Mouse (Mus musculus): Measurements from ENCODE around the gene Cym.

Cym gene

DNA sequence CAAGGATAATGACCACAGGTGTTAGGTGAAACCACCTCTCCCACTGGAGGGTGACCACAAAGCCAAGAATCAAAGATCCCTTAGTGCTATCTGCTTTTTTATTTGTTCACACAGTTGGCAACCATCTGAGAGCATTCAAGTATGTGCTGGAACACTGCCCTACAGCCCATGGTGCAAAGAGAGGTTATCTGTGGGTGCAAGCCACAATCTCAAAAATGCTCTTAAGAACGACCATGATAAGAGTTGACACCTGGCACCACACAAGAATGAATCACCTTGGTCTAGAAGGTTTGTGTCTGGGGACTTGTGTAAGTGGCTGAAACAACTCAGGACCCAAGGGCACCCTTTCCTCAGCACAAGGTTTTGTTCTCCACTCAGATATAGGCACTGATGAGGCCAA, 1.7 kb upstream of the Cym start:
- DNase-seq (ENCODE audit: low spot score): no peak

DNA sequence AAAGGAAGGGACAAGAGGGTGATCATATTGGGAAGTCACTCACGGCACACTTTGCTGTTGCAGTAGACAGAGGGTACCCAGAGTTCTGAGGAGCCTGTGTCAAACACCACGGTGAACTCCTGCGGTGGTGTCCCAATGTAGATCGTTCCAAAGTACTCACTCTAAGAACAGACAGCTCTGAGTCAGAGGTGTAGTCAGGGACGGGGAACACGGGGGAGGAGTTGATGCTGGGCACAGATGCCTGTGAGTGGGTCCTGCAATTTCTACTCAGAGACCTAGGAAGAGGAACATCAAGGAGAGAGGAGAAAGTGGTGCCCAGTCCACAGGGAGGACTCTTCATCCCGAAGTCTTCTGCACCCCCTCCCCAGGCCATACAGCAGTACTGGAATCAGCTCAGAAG, 3.0 kb downstream of the Cym start:
- DNase-seq (ENCODE audit: low spot score): no peak

DNA sequence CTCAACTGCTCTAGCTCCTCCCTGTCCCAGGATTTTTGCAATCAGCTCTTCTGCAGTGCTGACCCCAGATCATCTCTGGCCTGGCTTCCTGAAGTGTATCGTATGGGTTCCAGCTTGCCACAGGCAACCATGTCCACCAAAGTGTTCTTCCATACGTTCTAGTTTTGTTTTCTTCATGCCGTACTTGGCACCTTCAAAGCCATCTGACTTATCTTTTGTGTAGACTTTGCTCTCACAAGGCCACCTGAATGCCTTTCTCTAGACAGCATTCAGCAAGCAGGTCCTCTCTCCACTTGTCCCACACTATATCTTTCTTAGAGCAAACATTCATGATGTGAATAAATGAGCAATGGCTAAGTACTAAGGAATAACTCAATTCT, 4.4 kb downstream of the Cym start:
- no peak for DNase-seq (ENCODE audit: low spot score)

DNA sequence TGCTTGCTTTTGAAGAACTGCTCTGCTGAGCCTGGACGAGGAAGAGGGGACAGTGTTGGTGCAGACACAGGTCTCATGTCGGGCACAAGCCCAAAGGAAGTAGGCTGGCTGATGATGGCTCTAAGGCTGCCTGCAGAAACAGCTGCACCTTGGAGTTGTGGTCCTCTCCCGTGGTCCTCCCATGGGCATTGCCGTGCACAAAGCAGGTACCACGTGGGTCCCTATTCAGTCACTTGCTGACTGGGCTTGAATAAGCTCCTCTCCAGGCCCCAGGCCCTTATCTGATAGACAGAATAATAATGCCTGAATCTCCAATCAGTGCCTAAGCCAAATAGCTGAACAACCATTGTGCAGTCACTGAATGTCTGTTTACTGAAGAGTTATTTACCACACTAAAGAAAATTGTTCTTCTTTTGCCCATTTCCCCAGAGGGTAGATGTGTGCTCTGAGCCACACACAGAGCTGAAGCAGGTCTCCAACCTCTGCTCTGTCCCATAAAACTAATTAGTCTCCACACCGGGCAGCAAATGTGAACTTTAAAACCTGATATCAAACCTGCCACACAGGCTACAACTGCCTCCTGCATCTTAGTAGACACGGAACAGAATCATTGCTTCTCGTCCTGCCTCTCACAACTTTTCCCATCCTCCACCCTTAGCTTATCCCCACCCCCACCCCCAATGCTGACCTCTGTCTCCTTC, 5.0 kb downstream of the Cym start:
- DNase-seq (ENCODE audit: low spot score): no peak

DNA sequence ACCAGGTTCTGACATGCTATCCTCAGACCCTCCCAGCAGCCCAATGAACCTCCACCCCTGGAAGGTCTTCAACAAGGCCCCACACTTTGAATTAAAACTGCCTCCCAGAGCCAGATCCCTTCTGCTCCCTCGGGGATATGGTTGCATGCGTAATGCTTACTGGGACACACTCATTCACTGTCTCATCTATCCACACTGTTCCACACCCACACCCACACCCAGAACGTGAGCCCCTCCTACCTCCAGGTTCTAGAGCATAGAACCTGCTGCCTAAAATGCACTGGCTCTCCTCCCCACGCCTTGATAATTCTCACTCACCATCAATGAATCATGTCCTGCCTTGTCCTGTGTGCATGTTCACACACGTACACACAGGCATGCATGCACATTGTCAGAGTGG, 6.9 kb downstream of the Cym start:
- no peak for DNase-seq (ENCODE audit: low spot score)

DNA sequence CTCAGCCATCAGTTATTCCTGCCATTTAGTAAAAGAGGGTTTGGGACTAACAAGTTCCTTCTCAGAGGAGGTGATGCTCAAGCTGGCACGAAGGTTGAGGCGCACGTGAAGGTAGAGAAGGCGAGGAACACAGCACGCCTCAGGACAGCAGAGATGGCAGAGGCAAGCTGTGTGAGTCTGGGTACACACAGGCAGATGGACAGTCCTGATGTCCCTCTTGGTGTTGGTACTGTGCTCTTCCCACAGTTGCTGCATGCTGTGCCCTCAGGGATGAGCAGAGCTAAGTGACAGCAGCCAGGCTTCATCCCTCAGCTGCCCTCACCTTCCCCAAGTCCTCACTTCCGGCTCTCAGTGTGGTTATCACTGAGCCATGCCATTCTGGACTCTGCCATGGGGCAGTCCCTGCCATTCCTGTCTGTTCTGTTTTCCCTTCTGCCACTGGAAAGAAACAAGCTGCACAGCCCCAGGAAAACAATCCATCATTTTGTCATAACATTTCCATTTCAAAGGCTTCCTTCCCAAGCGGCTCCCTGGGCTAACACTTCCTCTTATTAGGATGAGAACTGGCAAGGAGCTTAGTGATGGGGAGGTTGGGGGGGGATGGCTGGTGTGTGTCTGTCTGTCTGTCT, 13.8 kb downstream of the Cym start:
- DNase-seq (ENCODE audit: low spot score): no peak

DNA sequence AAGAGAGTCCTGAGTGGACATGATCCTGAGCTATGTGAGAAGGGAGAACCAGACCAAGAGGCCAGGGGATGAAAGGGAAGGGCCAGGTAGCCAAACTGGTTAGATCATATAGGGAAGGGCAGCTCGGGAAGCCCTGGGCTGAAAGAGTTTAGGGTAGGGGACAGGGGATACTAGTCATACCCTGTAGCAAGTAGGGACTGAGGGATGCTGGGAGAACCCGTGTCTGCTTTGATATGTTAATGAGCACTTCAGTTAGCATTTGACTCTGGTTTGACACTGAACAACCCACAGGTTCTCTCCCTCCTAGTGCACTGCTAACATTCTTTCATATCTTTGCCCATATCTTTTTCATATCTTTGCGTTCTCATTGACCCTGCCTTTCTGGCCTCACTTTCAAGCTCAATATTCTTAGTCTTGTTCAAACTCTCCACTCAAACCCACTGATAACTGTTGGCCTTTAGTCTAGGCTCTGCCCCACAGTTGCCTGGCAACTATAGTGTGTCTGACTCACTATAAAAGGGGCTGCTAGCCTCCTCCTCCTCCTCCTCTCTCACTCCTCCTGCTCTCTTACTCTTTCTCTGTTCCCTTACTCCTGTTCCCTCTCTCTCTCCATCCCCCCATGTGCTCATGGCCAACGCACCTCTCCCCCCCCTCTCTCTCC, 14.9 kb downstream of the Cym start:
- no peak for DNase-seq (ENCODE audit: low spot score)

DNA sequence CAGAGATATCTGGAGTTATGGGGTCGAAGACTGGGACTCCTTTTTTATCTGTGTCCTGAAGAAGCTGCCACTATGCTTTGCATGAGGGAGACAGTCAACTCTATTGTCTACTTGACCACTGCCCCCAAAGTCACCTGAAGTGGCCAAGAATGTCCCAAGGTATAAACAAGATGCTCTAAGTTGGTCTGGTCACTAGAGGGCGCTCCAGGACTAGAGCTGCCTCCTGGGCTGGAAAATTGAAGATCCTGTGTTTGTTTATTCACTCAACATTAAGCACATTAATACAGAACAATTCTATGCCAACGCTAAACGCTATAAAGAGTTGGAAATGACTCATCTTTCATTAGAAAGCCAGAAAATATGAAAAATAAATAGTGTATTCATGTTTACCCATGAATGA, 15.5 kb downstream of the Cym start:
- DNase-seq (ENCODE audit: low spot score): peak; percentile 73

DNA sequence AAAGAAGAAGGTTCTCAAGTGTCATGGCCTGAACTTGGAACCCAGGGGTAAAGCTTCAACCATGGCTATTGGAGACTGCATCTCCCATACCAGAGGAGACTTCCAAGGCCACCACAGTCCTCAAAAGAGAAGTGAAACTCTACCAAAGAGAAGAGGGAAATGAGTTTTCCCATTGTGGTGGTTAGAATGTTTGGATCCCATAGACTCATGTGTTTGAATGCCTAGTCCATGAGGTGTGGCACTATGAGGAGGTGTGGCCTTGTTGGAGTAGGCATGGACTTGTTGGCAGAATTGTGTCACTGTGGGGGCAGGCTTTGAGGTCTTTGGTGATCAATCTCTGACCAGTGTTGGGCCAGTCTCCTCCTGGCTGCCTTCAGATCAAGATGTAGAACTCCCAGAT, 16.4 kb downstream of the Cym start:
- DNase-seq (ENCODE audit: low spot score): no peak

DNA sequence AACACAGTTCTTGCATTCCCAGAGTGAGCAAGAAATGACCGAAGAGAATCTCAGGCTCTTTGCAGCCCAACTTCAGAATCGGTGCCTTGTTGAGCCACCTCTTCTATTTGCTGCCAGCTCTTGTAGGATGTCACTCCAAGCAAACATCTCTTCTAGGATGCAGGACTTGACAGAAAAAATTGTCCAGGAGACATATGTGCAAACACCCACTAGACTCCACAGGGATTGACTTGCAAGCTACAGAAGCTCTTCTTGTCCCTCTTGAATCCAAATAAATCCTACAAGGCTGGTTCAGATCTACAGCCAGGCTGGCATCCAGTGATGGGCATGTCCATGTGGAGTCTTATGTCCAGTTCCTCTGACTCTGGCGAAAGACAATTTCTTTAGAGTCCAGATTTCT, 17.1 kb downstream of the Cym start:
- DNase-seq (ENCODE audit: low spot score): no peak

DNA sequence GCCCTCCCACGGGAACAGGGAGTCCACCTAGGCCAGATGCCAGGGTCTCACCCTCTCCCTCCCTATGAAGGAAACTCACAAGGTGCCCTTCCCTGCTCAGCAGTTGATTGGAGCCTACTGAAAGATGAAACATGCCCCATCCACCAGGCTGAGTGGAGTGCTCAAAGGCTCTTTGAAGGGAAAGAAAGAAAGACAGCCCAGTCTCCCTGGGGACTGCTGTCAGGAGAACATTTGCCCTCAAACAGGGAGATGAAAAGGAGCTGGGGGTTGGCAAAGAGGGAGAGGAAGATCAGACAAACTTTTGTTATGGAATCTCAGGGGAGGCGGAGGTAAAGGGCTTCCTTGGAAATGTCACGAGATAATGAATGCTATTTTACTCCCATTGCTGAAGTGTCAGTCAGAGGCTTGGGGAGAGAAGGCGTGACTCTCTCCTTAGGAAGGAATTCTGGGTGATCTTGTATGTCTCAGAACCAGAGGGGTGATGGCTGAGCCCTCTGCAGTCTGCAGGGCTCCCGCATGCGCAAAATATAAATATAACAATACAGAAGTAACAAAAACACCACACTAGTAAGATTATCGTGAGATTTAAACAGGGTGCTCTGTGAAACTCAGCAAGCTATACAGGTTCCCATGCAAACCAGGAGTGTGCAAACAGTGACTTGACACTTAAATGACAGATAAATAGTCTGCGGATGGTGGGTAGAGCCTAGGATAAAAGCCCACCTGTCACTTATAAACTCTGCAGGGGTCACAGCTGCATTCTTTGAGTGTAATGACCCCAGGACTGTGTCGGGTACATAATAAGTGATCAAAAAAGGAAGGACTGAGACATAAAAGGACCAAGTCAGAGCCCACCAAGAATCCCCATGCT, 20.0 kb downstream of the Cym start:
- no peak for DNase-seq (ENCODE audit: low spot score)

DNA sequence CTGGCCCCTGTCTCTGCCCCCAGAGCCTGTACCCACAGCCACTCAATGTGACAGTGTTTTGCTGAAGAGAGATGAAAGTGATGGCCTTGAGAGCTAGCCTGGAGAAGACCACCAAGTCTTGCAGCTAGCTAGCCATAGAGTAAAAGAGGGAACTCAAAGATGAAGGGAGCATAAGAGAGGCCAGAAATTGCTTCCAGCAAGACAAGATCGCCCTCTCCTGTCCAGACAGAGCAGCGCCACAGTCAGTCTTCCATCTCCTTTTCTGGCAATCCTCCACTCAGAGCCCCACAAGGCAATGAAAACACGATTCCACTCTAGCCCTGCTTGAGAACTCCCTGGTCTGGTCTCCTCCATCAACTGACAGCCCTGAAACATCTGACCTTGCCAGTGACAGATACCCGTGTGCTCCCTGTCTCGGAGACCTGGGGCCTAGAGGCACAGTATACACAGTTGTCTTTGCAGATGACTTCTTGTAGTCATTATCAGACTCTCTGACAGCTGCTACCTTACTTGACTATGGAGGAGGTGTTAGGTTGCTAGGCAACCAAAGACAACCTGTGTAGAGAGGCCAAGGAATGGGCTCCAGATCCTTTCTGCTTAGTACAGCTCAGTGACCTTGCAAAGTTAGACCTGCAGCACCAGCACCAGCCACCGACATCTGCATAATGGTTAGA, 33.2 kb downstream of the Cym start:
- peak; percentile 77 for DNase-seq (ENCODE audit: low spot score)

DNA sequence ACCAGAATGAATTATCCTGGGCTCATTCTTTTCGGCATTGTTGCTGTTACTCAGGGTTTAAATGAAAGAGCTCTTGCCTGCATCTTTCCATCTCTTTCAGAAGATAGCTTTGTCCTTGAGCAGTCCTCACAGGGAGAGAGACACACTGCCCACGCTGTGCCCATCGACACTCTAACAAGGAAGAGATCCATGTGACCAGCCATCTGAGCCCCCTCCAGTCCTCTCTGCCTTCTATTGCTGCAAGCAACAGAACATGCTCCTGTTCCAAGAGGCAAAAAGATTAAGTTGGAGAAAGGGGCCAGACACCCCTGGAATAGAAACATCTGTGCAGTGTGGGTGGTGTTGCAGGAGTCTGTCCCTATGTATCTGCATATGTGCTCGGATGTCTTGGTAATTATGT, 34.5 kb downstream of the Cym start:
- DNase-seq (ENCODE audit: low spot score): no peak

DNA sequence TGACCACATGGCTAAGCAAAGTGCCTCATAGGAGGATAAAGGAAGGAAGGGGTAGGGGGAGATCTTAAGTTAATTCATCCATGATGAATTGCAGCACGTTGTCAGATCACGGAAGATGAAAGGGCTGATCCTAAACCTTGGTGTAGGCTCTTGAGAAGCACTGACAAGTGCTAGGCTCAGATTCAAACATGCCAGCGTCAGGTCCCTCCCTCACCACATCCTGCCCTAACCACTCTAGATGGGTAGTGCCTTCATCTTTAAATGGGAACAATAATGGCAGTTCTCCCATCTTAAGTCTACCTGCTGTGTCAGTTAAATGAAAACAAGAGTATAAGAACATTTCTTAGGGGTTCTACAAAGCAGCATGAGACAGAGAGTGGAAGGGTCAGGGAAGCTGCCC, 35.9 kb downstream of the Cym start:
- no peak for DNase-seq (ENCODE audit: low spot score)

DNA sequence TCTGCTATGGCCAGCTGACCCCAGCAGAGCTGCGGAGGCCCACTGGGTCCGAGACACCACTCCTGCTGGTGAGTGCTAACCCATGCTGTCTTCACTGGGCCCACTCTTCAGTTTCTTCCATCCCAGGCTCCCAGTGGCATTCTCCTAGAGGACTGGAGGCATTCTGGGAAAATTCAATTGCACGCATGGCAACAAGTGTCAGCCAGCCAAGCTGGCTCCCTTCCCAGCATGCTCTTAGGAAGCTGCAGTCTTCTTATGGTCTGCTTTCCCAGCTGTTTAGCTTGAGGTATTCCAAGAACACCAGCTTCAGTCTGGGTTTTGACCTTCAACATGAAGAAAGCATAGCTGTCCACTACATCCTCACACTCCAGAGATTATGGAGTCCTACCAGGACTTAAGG, 38.4 kb downstream of the Cym start:
- DNase-seq (ENCODE audit: low spot score): peak; percentile 42

DNA sequence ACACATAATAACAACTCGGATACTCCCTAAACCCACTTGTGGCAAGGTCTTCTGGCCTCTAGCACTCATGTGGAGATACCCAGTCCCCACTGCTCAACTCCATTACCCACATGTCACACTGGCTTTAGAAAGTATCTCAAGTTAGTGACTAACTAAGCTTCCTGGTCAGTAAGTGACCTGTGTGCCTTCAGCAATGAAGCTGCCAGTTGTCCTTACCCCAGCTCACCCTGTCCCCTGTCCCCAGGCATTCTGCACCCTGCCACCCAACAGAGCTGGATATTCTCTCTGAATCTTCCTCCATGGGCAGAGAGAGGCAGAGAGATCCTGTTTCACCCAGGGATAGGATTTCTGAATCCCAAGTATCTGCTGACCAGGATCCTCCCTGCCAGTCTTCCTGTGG, 38.8 kb downstream of the Cym start, which contains the start of gene Kcna10:
Gene Kcna10 (plus strand): TSS at position 301 of the 400 bp plus-strand sequence.
- DNase-seq (ENCODE audit: low spot score): no peak

DNA sequence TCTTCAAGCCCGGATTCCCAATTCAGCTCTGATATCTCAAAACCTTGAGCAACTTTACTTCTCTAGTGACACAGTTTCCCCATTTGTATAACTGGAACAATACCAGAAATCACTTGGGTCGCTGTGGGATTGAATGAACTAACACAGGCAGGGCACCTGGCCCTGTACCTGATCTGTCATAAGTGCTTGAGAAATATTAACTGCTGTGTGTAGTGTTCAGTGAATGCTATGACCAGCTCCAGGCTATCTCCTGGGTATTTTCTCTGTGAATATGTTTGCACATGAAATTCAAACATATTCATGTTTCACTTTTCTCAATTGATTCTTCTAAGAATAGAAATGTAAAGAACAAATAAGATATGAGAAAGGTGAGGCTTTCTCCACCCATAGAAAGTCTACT, 40.7 kb downstream of the Cym start:
- DNase-seq (ENCODE audit: low spot score): no peak

DNA sequence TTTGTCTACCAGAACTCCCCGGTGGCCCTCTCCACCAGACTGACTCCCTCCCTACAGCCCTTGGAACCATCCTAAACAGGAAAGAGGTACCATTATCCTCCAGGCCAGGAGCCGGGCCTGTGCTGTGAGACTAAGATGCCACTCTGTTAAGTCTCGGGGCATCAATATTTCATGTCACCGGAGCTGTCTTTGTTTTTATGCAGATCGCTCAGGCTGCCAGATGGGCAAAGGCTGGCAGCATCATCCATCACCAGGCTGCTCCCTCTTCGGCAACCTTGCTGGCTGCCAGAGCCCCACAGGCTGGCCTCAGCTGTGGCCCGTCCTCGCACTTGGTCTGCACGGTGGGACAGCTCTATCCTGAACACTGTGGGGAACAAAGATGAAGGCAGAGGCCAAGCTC, 45.0 kb downstream of the Cym start:
- no peak for DNase-seq (ENCODE audit: low spot score)

DNA sequence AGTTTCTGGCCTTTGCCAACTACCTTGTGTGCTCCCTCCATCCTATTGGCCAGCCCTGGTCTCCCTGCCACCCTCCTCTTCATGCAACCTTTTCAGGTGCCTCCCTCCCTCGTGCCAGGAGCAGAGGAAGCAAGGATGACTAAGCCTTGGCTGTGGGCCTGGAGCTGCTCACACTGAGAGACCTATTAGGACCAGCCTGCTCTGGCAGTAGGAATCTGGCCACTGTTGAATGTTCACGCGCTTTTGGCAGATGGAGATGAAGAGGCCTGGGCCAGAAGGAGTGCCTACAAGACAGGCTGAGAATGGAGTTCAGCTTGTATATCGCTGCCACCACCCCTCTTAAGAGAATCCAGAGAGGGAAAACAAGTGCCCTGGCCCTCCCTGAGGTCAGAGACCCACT, 46.0 kb downstream of the Cym start:
- DNase-seq (ENCODE audit: low spot score): peak; percentile 28

DNA sequence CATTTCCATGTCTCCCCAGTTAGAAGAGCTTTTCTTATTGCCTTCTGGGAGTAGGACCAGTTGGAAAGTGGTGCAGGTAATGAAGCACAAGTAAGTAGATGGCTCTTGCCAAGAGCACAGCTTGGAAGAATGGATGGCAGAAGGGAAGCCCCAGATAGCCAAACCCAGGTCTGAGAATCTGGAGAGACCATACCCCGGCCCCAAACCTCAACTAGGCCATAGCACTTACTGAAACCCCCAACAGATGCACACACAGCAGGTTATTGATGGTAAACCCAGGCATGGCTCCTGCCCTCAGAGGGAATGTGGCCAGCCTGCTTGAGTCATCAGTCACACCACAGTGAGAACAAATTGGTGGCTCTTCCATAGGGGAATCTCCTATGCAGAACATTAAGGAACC, 49.0 kb downstream of the Cym start:
- no peak for DNase-seq (ENCODE audit: low spot score)

DNA sequence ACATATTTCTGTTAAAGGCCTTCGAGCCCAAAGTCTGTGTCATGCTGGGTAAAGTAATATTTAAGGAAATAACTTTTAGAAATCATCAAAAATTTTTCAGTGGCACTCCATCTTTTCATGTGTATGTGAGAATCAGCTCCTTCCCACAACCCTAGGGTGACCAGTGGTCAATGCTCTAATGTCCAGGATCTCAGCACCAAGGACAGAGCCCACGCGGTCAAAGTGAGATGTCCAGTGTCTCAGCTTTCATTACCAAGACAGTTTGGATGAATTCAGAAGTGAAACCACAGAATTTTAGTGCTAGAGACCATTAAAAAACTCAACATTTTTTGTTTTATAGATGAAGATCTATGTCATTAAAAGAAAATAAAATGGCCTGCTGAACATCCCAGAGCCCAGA, 49.6 kb downstream of the Cym start:
- DNase-seq (ENCODE audit: low spot score): no peak

DNA sequence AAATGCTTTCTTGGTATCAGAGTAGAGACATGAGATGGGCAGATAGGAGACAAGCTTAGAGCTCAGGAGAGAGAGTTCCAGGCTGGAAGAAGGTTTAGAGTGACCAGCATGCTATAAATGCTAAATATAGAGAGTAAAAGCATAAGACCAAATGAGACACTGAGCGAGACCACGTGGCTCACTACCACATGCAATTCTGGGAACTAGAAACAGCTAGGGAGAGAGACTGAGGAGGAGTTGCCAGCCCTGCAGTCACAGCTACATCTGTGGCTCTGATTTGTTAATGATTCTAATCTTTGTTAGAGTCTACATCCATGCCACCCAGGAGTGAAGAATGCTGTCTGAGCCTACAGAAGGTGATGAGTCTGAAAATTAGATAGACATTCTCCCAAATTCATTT, 52.0 kb downstream of the Cym start:
- peak; percentile 17 for DNase-seq (ENCODE audit: low spot score)
